Mouse (Mus musculus): ENCODE data around the gene Twnk. TPM values are rescaled to one million over a fixed set of nuclear protein-coding genes. Genes with fewer than 3 reads are reported as not detected.
"Not testable (repeated sequence)": the region's sequence is repeated elsewhere in the genome, so short reads cannot be mapped to it uniquely, and the experiment has no call there.

The Twnk gene
- total RNA-seq, 4 experiments from 2014 or later, result 13.2 to 15.1 (median 14.2) TPM

GRCm38 (mm10) chr19:45023993-45024392 is 18.5 kb downstream of the Twnk start:
- DNase-seq (ENCODE audit: low spot score in 2 of 2), result no peak

GRCm38 (mm10) chr19:45024775-45025174 is 19.3 kb downstream of the Twnk start:
- DNase-seq (ENCODE audit: low spot score in 2 of 2), result no peak

DNA sequence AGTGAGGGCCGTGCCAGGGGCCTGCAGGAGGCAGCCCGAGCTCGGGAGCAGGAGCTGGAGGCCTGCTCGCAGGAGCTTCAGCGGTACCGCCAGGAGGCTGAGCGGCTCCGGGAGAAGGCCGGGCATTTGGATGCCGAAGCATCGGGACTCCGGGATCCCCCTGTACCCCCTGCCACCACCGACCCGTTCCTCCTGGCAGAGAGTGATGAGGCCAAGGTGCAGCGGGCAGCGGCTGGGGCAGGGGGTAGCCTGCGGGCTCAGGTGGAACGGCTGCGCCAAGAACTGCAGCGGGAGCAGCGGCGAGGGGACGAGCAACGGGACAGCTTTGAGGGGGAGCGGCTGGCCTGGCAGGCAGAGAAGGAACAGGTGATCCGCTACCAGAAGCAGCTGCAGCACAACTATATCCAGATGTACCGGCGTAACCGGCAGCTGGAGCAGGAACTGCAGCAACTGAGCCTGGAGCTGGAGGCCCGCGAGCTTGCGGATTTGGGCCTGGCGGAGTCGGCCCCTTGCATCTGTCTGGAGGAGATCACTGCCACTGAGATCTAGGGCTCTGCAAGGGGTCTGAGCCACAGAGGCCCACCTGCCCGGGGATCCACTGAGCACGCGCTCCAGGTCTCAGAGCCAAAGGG is 20.6 kb downstream of the Twnk start:
- no peak for DNase-seq (ENCODE audit: low spot score in 2 of 2)

GRCm38 (mm10) chr19:45026958-45027670 is 21.7 kb downstream of the Twnk start:
- DNase-seq (ENCODE audit: low spot score in 2 of 2), result no peak

GRCm38 (mm10) chr19:45027848-45028247 is 22.4 kb downstream of the Twnk start:
- DNase-seq (ENCODE audit: low spot score in 2 of 2), result peak in 1 of 2 experiments; percentile 61

GRCm38 (mm10) chr19:45028746-45029145 is 23.3 kb downstream of the Twnk start:
- no peak for DNase-seq (ENCODE audit: low spot score in 2 of 2)

GRCm38 (mm10) chr19:45029571-45029970 is 24.1 kb downstream of the Twnk start:
- no peak for DNase-seq (ENCODE audit: low spot score in 2 of 2)

DNA sequence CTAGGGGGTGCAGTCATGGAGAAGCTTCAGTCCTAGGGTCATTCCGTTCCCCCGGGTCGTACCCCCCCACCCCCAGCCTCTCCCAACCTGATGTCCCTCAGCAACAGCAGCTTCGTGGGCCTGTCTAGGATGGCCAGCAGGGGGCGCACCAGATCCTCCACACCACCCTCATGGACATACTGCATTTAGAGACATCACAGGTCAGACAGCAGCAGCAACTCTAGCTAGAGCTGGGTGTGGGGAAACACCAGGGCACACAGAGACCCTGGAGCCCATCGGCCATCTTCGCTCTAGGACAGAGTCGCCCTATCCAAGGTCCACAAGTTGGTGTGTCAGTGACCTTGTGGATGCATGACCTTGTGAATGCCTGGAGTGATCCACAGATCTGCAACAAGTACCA is 24.6 kb downstream of the Twnk start:
- DNase-seq (ENCODE audit: low spot score in 2 of 2), result no peak

DNA sequence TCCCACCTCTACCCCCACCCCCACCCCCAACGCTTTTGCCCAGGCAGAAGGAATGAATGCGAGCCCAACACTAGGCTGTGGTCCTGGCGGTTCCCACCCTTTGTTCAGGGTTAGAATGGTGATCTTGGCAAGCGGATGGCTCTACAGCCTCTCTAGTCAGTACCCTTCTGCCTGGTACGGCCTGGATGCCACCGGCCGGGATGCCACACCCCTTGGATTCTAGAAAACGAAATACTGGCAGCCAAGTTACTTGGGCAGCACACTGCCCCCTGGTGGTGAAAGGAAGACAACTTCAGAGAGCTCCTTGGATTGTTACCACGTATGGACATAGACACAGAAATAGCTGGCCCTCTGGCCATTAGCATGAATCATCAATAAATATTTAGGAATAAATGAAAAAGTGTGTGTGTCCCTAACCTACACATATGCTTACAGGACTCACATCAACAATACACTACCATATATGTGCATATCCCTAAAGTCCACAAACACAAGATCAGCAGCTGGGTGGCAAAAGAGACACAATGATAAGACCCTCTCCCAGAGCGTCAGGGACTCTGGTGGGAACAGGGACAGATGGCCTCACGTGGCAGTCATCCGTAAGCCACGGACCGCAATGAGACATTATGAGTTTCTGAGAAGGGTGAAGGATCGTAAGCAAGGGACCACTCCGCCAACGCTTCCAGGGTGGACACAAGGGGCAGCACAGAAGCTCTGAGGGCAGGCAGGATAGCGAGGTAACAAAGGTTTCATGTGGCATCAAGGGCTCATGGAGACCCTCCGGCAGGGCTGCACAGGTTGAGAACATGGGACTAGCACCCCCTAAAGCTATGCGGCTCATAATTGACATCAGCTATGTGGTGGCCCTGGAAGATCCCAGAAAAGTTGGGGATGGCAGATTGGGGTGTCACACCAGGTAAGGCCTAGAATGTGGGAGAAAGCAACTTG is 25.6 kb downstream of the Twnk start:
- DNase-seq (ENCODE audit: low spot score in 2 of 2), result peak in 1 of 2 experiments; percentile 79

DNA sequence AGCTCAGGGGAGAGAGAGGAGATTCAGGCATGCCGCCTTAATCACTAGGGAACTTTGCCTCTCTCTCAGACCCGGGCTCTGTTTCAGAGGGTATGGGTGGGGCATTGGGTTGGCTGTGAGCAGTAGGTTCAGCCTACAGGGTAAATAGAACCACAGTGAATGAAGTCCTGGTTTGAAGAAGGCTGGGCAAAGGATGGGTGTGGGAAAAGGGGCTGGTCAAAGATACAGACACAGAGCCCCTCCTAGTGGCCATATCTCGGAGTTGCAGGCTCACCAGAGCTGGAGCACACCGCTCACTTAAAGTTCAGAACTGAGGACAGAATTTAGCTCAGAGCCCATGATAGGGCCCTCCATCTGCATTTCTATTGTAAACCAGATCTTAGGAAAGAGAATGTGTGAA is 26.3 kb downstream of the Twnk start:
- no peak for DNase-seq (ENCODE audit: low spot score in 2 of 2)

DNA sequence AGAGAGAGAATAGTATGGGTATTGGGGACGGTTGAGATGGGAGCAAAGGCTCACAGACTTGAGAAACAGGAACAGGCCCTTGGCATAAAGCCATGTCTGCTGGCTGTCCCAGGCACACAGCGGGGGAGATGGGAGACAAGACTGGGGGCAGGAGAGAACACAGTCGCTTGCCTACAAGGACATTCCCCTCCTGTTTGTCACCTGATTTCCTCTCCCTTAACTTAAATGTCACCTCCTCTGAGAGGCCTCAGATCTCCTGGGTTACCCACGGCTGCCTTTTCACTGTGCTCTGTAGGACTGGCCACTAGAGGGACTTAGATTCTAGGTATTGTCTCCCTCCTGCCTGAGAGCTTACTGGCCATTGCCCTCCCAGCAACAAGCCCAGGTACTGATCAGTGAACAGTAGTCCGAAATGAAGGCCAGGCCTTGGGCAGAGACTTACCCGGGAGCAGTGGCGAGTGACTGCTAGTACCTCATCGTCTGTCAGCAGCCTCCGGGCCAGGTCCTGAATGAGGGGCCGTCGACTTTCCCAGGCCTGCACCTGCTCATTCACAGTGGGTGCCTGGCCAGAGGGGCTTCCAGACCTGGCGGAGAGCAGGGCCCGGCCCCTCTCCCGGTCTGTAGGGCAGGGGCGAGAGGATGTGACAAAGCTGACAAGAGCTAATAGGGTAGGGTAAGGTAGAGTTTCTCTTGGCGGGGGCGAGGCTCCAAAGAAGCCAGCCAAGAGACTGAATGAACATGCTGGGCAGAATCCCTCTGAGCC is 27.3 kb downstream of the Twnk start:
- no peak for DNase-seq (ENCODE audit: low spot score in 2 of 2)

- no peak for DNase-seq (ENCODE audit: low spot score in 2 of 2)
Measured at GRCm38 (mm10) chr19:45036867-45037266, 31.4 kb downstream of the Twnk start.

GRCm38 (mm10) chr19:45038198-45038597 is 32.7 kb downstream of the Twnk start:
- DNase-seq (ENCODE audit: low spot score in 2 of 2), result not testable (repeated sequence)

- DNase-seq (ENCODE audit: low spot score in 2 of 2), result no peak
Measured at GRCm38 (mm10) chr19:45040214-45040613, 34.8 kb downstream of the Twnk start.

DNA sequence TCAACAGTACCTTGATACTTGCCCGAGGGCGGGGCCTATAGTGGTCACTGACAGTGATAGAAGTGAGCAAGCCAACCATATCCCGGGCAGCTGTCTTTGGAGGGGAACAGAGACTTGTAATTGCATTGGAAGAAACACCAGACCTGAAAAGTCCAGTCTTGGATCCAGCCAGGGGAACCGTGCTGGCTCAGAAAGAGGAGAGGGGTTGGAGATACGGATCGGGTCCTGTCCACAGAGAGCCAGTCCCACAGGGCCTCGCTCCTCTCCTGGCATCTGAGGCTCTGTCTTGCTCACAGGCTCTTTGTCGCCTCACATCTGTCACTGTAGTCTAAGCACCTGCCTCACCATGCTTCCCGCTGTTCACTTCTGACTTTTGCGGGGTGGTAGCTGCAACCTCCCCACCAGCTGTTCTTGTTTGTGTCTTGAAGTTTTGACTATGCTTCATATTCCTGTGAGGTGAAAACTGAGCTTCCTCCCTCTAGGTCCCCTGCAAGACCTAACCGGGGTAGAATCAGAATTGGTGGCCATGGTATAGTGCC is 39.0 kb downstream of the Twnk start:
- DNase-seq (ENCODE audit: low spot score in 2 of 2), result no peak

GRCm38 (mm10) chr19:45045236-45045635 is 39.8 kb downstream of the Twnk start:
- no peak for DNase-seq (ENCODE audit: low spot score in 2 of 2)

DNA sequence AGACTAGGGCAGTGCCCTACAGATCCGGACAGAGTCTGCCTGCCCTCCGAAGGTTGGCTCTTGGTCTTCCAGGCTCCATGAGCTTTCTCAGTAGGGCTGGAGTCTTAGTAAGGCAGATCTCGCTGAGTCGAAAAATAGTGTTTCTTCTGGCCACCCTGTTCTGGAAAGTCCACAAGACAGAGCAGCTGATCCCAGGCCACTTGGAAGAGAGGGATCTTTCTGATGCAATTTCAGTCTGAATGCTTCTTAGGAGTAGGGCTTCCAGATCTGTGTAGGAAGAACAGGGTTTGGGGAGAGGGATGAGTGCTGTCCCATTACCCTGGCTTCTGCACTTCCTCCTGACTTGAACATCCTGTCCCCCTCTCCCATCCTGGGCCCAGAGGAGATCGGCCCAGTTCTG is 40.2 kb downstream of the Twnk start, which contains the start of gene Pdzd7:
Gene Pdzd7 (minus strand): TSS at position 67 of the 400 bp plus-strand sequence.
- DNase-seq (ENCODE audit: low spot score in 2 of 2), result no peak

GRCm38 (mm10) chr19:45046523-45047321 is 41.3 kb downstream of the Twnk start:
- DNase-seq (ENCODE audit: low spot score in 2 of 2), result peak; percentile 84 to 94

- DNase-seq (ENCODE audit: low spot score in 2 of 2), result peak; percentile 87 to 93
Measured at GRCm38 (mm10) chr19:45047417-45047934, 42.0 kb downstream of the Twnk start, which contains the start of gene Sfxn3. Gene Sfxn3, plus strand, starts transcription at chr19:45047503.

Measured in left cerebral cortex, adult 8-10 months (tissue).